Mouse (Mus musculus): ENCODE measurements around the gene Fam228b.
"Not testable (repeated sequence)": the region's sequence is repeated elsewhere in the genome, so short reads cannot be mapped to it uniquely, and the experiment has no call there.

Gene Fam228b

DNA sequence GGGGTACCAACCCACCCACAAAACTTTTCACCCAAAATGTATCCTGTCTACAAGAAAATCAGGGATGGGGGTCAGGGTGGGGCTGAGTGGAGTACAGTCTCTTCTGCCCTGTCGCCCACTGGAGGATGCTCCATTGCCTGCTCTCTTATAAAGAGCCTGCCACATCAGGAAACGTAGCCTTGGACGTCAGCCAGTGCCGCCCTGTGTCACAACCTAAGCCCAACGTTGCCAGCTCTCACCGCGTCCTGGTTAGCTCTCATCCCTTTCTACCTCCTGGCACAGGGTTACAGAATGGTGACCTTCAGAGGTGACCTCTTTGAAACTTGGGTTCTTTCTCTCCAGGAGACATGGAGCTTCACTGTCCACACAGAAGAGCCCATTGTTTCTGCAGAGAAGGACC is 28.2 kb downstream of the Fam228b start:
- DNase-seq = no peak

DNA sequence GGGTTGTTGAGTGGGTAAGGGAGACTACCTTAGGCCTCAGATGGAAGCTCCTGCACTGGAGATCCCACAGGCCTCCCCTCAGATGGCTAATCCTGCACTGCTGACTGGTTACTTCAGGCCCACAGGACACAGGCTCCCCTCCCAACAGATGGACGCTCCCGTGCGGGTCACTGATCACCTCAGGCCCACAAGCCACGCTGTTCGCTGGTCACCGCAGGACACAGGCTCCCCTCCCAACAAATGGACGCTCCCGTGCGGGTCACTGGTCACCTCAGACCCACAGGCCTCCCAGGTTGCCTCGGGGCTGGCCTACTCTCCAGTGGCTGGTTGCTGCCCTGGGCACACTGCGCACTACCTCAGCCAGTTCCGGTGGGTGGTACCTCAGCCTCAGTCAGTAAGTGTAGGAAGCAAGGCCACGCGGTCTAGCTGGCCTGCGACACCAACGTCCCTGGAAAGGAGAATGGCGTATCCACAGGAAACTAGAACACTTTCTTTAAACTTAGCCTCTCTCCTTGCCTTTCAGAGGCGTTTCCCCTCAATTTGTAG is 31.0 kb downstream of the Fam228b start, which contains the start of gene Fam228a:
Fam228a (minus strand) TSS at position 400 of the 546 bp plus-strand sequence.
- no peak for DNase-seq

DNA sequence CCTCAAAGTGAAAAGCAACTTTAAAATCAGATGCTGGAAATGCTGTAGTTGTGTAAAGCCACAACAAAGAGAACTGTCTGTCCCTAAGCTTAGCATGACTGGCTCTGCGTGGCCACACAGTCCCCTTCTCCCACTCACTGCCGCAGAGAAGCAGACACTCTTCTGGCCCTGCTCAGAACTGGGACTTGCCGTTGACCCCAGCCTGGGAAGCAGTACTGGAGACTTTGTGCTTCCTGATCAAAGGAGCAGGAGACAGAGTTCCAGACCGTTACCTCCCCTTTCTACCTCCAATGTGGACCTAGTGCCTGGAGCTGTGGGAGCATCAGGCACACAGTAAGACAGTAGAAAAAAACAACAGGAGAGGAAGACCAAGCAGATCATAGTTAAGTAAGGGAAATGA is 36.7 kb downstream of the Fam228b start:
- DNase-seq = no peak

DNA sequence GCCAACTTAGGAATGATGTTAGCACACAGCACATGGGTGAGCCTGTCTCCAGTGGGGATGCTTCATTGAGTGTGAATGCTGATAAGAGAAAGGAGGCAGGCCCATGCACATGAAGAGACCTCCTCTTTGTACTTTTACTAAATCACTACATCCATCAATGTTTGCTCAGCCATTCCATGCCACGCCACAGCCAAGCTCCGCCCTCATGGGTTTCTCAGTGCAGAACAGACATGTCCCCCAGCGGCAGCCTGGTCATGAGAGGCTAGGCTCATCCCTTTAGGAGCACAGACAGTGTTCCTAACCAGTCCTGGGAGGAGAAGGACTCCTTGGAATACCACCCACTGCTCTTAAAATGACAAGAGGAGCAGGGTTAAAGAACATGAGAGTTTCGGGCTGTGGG is 37.4 kb downstream of the Fam228b start:
- no peak for DNase-seq

DNA sequence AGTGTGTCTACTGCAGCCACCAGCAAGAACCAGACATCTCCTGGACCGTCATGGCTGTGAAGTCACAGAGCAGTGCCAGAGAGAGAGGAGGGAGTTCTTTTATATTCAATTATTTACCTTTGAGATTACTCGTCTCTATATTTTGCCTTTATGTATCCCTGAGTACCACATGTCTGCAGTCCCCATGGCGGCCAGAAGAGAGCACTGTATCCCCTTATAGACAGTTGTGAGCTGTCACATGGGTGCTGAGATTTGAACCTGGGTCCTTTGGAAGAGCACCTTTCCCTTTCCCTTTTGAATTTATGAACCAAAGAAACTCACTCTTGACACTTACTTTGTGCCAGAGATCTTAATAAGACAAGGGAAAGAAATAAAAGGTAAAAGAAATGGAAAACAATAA is 39.9 kb downstream of the Fam228b start:
- DNase-seq = no peak

DNA sequence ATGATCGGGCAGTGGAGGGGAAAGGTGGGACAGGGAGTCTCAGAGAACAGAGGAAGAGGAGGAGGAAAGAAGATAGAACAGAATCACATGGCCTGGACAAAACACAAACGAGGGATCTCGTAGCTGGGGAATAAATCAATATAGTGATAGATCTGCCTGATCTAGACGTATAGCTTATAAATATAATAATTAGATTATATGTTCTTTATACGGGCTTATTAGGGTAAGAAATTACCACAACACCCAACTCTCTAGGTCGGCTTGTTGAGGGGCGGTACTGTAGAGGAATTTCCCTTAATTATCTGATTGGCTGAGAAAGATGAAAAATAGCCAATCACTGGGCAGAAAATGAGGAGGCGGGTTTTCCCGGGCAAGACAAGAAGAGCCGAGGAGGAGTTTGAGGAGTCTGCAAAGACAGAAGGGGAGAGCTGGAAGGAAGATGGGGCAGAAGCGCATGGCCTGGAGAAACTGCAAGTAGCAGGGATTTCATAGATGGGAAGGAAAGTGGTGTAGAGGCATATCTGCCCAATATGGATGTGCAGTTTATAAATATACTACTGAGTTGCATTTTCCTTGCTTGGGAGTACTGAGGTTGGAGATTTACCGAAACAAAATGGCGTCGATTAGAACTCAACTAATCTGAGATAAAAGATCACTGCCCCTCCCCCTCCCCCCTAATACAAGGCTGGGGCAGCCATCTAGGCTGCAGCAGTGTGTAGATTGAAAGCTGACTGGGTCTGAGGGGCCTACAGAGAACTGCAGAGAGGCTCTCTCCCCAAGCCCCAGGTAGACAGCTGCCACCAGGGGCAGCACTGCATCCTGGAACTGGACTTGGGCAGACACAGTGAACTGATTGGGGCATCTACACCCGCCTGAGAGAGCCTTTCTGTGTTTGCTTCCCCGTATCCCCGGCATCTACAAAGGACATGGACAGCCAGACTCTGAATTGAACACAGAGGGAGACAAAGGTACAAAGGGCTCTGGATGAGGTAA is 49.0 kb downstream of the Fam228b start:
- no peak for DNase-seq

DNA sequence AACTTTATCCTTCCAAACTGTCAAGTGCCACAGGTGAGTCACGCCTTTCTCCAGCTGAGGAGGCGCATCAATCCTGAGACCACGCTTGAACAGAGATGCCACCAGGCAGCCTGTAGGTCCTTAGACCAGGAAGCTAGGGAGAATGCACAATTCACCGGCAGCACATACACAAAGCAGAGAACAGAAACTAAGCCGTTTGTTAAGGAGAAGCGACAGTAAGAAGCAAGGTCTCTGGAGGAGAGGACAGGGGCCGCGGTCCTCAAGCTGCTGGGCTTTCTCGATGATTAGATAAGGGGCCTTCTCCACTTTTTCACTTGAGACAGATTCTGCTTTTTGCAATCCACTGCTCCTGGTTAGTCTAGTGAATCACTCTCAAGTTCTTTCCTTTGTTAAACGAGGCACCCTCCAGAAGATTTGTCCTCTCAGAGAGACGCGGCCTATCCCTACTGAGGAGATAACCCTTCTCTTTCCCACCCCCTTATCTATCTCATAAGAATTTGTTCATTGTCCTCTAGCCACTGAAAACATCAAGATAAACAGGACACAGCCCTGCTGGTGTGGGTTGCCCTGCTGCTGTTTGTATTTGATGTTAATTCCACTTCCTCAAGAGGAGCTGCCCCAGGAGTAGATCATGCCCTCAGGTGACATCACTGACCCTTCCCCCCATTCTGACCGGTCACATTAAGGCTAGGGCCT is 49.9 kb downstream of the Fam228b start:
- no peak for DNase-seq

DNA sequence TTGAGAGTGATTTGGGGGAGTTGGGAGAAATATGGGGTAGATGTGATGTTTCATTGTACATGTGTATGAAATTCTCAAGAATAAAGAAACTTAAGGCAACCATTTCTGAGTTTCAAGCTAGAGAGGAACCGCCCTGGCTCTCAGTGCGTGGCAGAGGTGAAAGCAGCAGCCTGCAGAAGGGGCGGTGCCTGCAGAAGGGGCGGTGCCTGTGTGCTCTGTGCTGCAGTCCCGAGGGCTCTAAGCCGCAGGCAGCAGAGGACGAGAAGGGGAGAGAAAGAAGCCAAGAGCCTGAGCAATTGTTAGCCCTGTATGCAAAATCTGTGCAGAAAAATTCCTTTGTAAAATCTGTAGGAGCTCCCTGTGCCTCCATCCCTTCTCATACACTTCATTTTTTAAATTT is 51.6 kb downstream of the Fam228b start:
- no peak for DNase-seq

DNA sequence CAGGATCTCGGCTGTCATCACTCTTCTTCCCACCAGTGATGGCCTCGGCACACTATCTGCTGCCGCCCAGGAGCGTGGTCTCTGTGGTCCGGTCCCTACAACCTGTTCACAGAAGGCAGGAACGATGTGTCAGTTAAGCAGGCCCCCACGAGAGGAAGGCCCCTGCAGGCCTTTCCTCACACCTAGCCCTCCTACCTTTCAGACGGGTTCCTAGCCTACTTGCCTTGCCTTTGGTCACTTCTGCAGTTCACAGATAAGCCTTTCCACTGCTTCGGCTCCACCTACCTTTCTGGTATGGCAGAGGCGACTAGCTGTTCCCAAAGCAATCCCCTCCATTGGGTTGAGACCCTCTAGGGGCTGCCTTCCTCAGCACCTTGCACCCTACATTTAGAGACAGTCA is 53.5 kb downstream of the Fam228b start:
- no peak for DNase-seq

DNA sequence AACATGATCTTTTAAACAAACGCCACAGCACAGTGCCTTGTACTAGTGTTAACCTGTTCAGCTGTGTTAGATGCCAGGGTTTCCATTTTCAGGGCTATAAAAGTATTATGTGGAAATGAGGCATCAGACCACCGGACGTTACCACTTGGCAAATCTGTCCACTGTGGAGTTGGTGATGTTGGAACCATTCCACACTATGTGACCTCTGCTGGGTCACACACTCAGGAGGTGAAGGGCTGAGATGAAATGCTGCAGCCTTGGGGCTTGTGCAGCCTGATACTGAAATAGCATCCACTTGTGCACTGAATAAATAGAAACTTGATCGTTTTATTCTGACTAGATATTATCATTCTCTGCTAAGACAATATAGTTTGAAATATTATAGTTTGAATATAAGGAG is 55.7 kb downstream of the Fam228b start:
- DNase-seq = no peak

DNA sequence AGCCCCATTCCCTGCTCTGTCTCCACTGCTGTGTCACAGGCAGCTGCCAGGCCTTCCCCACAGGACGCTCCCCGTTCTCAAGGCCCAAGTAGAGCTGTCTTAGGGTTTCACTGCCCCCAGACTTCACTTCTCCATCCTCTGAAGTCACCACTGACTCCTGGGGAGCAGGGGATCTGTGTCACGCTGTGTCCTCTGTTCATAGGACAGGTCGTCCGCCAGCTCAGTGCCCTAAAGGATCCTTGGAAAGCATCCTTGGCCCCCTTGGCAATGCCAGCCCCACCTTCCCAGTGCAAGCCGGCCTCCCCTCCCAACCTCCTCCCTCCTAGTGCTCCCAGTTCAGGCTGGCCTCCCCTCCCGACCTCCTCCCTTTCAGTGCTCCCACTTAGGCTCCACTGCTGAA is 59.1 kb downstream of the Fam228b start:
- no peak for DNase-seq

DNA sequence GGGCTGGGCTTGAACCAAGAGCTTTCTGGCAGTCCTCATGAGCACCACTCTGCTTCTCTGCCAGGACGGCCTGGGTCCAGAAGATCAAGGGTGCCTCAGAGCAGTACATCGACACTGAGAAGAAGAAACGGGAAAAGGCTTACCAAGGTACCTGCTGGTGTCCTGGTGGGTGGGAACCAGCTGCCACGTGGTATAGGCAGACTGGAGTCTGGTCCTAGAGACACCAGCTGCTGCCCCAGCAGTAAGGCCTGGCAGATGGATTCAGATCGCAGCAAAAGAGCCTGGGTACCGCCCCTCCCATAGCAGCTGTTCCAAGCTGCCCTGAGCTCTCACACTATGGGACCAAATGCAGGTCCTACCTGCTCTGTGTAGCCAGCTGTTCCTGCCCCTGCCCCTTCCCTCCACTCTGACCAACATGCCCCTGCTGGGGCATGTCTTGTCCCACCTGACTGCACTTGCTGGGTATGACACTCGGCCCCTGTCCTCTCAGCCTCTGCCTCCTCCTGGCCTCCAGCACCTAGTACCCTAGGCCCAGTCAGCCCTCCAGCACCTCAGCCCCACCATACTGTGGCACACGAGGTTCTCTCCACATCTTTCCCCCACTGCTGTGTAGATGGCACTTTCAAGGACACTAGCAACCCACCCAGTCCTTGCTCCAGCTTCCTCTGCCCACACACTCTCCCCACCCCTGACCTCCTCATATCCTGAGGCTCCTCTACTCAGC is 60.0 kb downstream of the Fam228b start:
- no peak for DNase-seq

DNA sequence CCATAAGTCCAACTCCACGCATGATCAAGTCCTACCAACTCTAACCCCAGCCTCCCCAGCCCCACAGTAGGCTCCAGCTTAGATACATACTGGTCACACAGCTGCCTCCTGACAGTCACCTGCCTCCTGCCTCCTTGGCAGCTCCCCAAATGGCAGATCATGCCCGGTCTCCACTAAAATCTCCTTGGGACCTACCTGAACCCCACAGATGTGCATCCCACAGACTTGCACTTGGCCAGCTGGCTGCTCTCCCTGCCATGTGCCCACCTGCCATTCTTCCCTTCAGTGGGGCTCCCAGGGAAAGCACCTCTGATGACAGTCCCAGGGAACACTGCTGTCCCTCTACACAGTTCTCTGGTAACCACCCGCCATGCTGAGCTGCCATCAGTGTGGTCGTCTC is 60.8 kb downstream of the Fam228b start:
- DNase-seq = no peak

DNA sequence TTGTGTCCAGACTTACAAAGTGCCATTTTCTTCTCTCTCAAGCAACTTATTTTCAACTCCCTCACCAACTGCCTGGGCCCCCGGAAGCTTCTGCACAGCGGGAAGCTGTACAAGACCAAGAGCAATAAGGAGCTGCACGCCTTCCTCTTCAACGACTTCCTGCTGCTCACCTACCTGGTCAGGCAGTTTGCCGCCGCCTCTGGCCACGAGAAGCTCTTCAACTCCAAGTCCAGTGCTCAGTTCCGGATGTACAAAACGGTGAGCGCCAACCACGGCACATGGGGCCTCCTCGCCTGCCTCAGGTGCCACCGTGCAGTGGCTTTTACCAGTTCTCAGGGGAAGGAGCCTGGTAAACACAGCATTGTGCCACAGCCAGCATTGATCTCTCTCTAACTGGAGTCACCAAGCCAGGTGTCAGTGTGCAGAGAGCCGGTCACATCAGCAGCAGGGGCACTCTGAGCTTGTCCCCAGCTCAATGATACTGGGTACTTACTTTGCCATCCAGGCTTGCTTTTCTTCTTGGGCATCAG is 61.5 kb downstream of the Fam228b start:
- no peak for DNase-seq

DNA sequence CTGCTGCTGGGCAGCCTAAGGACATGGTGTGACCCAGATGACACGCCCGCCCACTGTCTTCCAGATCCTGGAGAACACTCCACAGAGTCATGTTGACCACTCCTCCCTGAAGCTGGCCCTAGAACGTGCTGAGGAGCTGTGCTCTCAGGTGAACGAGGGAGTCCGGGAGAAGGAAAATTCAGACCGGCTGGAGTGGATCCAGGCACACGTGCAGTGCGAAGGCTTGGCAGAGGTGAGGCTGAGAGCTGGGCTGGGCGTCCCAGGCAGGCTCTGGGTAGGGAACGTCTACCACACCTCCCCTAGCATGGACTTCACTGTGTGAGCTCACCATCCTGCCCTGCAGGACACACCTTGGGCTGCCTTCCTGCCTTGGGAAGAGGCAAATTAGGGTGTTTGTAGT is 62.2 kb downstream of the Fam228b start:
- no peak for DNase-seq

DNA sequence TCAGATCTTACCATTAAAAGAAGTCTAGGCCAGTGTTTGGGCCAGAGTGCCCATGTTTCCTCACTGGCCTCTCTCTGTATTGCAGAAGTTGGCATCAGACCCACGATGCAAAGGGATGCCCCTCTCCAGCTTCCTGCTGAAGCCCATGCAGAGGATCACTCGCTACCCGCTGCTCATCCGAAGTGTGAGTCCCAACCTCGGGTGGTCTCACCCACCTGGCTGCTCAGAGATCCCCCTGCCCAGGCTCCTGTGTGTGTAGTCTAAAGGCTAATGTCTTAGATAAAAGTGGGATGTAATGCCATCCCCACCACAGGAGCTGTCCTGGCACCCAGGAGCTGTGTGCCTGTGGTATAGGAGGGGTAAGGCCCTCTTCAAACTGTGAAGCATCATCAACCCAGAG is 62.9 kb downstream of the Fam228b start:
- DNase-seq = no peak

DNA sequence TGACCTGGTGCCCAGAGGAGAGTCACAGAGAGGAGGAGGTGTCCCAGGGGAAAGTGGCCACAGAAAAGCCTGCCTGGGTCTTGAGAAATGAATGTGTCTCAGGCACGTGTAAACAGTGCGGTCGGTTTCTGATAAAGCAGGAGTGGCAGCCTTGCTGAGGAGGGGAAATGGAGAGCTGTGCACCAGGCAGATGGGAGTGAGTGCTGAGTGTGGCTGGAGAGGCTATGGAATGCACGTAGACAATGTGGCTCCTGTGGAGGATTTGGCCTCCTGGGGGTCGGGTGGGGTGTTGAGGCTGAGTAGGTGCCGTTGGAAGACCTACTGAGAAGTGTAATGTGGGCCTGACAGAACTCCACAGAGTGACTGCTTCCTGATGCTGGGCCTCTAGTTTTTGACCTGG is 63.4 kb downstream of the Fam228b start:
- DNase-seq = not testable (repeated sequence)

DNA sequence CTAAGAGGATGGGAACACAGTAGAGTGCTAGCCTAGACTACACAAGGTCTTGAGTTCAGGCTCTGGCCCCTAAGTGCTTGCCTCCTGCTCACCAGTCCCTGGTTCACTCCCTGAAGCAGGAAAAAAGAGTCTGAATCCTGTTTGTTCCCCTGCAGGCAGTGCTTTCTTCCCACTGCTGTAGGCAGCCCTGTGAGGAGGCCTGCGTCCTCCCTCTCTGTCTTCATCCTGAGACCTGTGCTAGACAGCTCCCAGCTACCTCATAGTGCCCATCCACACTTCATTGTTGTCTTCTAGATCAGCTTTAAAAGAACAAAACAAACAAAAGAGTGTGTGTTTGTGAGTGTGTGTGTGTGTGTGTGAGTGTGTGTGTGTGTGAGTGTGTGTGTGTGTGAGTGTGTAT is 74.5 kb downstream of the Fam228b start:
- no peak for DNase-seq

DNA sequence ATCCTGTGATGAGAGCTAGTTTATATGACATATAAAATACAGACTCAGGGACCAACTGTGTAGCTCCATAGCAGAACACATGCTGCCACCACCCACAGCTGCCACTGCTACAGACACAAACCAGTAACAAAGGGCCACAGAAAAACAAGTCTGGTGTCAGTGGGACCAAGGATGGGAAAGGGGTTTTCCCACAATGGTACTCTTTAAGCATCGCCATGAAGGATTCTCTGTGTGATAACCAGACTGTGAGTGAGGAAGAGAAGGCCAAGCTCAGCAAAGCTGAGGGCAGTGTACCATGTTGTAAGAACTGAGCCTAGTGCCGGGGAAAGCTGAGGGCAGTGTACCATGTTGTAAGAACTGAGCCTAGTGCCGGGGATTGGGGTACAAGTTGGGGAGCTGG is 77.9 kb downstream of the Fam228b start:
- no peak for DNase-seq
